Mouse (Mus musculus) cortical plate, adult 2 months (tissue): ENCODE measurements around the gene A630076J17Rik. TPM values are rescaled to one million over a fixed set of nuclear protein-coding genes. Genes with fewer than 3 reads are reported as not detected.

Experiments
- H3K27ac ChIP-seq: fragments of 200-500 bp; 2 replicates; pipeline ENCODE4 v1.5.1; 2012; ENCODE audit warnings: low read length, control low read depth, inconsistent platforms; ENCODE audit not compliant: insufficient read depth
- H3K4me1 ChIP-seq: fragments of 200-500 bp; 2 replicates; pipeline ENCODE4 v1.6.1; 2011; ENCODE audit warnings: low read length; ENCODE audit not compliant: control insufficient read depth, insufficient read depth
- H3K4me3 ChIP-seq: fragments of 200-500 bp; 2 replicates; pipeline ENCODE4 v1.5.1; 2011; ENCODE audit warnings: mild to moderate bottlenecking, low read length, control low read depth; ENCODE audit not compliant: insufficient read depth
- CTCF ChIP-seq: fragments of 200-500 bp; IDR thresholded peaks from 2 replicates; pipeline ENCODE4 v1.5.1; 2011; ENCODE audit warnings: mild to moderate bottlenecking, control low read depth, low read length; ENCODE audit not compliant: insufficient read depth; ENCODE audit errors: extremely low read depth
- POLR2A ChIP-seq: fragments of 200-500 bp; IDR thresholded peaks from 2 replicates; pipeline ENCODE4 v1.6.1; 2011; ENCODE audit warnings: mild to moderate bottlenecking, low read length, control low read depth; ENCODE audit not compliant: insufficient read depth; ENCODE audit errors: extremely low read depth
- polyA plus RNA-seq: library from polyadenylated mRNA; depleted of rRNA; stranded (reverse); fragments of >200 nt; gene quantifications from 2 replicates; pipeline ENCODE4 v1.2.3, GENCODE M21; 2012; rRNA removed

The A630076J17Rik gene
- not detected in 2 replicates for polyA plus RNA-seq

GRCm38 (mm10) chr3:107230527-107230926 lies at the start of gene A630076J17Rik:
TSS of gene A630076J17Rik (plus strand) at chr3:107230614.
- no peak for TF ChIP-seq CTCF
- TF ChIP-seq POLR2A = no peak
- no peaks in the 10 kb centered on the region for H3K4me1 ChIP-seq
- no peak within 1 kb of the TSS for H3K27ac ChIP-seq
- H3K4me3 ChIP-seq = no peak within 1 kb of the TSS

- Histone ChIP-seq H3K27ac (no peak overlapping the region), H3K4me1 (no peaks in the 10 kb centered on the region; the same call in 1 of the 2 replicates), H3K4me3 (no peak overlapping the region)
- TF ChIP-seq CTCF = no peak
These were observed 49.6 kb upstream of the A630076J17Rik start for GRCm38 (mm10) chr3:107180860-107181259.

DNA sequence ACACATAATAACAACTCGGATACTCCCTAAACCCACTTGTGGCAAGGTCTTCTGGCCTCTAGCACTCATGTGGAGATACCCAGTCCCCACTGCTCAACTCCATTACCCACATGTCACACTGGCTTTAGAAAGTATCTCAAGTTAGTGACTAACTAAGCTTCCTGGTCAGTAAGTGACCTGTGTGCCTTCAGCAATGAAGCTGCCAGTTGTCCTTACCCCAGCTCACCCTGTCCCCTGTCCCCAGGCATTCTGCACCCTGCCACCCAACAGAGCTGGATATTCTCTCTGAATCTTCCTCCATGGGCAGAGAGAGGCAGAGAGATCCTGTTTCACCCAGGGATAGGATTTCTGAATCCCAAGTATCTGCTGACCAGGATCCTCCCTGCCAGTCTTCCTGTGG lies 47.7 kb upstream of the A630076J17Rik start, which contains the start of gene Kcna10:
Gene Kcna10, plus strand, starts transcription at position 301 of the 400 bp plus-strand sequence.
- TF ChIP-seq POLR2A = no peak
- TF ChIP-seq CTCF = no peak
- Histone ChIP-seq H3K4me3 (no peak within 1 kb of the TSS), H3K27ac (no peak within 1 kb of the TSS), H3K4me1 (peaks cover 1% of the 10 kb centered on the region; the same call in 1 of the 2 replicates)

- Histone ChIP-seq H3K4me3 (no peak overlapping the region), H3K4me1 (peaks cover 1% of the 10 kb centered on the region; the same call in 1 of the 2 replicates), H3K27ac (no peak overlapping the region)
- TF ChIP-seq POLR2A (no peak), CTCF (no peak)
These were observed 47.2 kb upstream of the A630076J17Rik start for GRCm38 (mm10) chr3:107183178-107183577.

DNA sequence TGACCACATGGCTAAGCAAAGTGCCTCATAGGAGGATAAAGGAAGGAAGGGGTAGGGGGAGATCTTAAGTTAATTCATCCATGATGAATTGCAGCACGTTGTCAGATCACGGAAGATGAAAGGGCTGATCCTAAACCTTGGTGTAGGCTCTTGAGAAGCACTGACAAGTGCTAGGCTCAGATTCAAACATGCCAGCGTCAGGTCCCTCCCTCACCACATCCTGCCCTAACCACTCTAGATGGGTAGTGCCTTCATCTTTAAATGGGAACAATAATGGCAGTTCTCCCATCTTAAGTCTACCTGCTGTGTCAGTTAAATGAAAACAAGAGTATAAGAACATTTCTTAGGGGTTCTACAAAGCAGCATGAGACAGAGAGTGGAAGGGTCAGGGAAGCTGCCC lies 44.8 kb upstream of the A630076J17Rik start:
- Histone ChIP-seq H3K4me1 (peaks cover 3% of the 10 kb centered on the region; the same call in 1 of the 2 replicates), H3K27ac (no peak overlapping the region), H3K4me3 (no peak overlapping the region)
- TF ChIP-seq POLR2A = no peak
- no peak for TF ChIP-seq CTCF

DNA sequence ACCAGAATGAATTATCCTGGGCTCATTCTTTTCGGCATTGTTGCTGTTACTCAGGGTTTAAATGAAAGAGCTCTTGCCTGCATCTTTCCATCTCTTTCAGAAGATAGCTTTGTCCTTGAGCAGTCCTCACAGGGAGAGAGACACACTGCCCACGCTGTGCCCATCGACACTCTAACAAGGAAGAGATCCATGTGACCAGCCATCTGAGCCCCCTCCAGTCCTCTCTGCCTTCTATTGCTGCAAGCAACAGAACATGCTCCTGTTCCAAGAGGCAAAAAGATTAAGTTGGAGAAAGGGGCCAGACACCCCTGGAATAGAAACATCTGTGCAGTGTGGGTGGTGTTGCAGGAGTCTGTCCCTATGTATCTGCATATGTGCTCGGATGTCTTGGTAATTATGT lies 43.4 kb upstream of the A630076J17Rik start:
- Histone ChIP-seq H3K27ac (no peak overlapping the region), H3K4me1 (peaks cover 3% of the 10 kb centered on the region; the same call in 1 of the 2 replicates), H3K4me3 (no peak overlapping the region)
- TF ChIP-seq CTCF (no peak), POLR2A (no peak)

DNA sequence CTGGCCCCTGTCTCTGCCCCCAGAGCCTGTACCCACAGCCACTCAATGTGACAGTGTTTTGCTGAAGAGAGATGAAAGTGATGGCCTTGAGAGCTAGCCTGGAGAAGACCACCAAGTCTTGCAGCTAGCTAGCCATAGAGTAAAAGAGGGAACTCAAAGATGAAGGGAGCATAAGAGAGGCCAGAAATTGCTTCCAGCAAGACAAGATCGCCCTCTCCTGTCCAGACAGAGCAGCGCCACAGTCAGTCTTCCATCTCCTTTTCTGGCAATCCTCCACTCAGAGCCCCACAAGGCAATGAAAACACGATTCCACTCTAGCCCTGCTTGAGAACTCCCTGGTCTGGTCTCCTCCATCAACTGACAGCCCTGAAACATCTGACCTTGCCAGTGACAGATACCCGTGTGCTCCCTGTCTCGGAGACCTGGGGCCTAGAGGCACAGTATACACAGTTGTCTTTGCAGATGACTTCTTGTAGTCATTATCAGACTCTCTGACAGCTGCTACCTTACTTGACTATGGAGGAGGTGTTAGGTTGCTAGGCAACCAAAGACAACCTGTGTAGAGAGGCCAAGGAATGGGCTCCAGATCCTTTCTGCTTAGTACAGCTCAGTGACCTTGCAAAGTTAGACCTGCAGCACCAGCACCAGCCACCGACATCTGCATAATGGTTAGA lies 42.1 kb upstream of the A630076J17Rik start:
- no peak for TF ChIP-seq POLR2A
- peak; percentile 97 for TF ChIP-seq CTCF
- no peak overlapping the region for H3K27ac ChIP-seq
- H3K4me3 ChIP-seq = no peak overlapping the region
- peaks cover 3% of the 10 kb centered on the region; the same call in 1 of the 2 replicates for H3K4me1 ChIP-seq

DNA sequence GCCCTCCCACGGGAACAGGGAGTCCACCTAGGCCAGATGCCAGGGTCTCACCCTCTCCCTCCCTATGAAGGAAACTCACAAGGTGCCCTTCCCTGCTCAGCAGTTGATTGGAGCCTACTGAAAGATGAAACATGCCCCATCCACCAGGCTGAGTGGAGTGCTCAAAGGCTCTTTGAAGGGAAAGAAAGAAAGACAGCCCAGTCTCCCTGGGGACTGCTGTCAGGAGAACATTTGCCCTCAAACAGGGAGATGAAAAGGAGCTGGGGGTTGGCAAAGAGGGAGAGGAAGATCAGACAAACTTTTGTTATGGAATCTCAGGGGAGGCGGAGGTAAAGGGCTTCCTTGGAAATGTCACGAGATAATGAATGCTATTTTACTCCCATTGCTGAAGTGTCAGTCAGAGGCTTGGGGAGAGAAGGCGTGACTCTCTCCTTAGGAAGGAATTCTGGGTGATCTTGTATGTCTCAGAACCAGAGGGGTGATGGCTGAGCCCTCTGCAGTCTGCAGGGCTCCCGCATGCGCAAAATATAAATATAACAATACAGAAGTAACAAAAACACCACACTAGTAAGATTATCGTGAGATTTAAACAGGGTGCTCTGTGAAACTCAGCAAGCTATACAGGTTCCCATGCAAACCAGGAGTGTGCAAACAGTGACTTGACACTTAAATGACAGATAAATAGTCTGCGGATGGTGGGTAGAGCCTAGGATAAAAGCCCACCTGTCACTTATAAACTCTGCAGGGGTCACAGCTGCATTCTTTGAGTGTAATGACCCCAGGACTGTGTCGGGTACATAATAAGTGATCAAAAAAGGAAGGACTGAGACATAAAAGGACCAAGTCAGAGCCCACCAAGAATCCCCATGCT lies 28.9 kb upstream of the A630076J17Rik start:
- no peak overlapping the region for H3K4me3 ChIP-seq
- TF ChIP-seq CTCF (no peak), POLR2A (no peak)

GRCm38 (mm10) chr3:107204413-107204812 lies 26.0 kb upstream of the A630076J17Rik start:
- TF ChIP-seq CTCF = no peak
- Histone ChIP-seq H3K4me1 (peaks cover 7% of the 10 kb centered on the region), H3K27ac (no peak overlapping the region), H3K4me3 (no peak overlapping the region)

More for the DNA sequence above, 28.9 kb upstream of the A630076J17Rik start:
- no peak overlapping the region for H3K27ac ChIP-seq
- peaks cover 3% of the 10 kb centered on the region; the same call in 1 of the 2 replicates for H3K4me1 ChIP-seq
